Comparison of ENCODE assay signal across 26 mouse cellular contexts in the genomic region with DNA sequence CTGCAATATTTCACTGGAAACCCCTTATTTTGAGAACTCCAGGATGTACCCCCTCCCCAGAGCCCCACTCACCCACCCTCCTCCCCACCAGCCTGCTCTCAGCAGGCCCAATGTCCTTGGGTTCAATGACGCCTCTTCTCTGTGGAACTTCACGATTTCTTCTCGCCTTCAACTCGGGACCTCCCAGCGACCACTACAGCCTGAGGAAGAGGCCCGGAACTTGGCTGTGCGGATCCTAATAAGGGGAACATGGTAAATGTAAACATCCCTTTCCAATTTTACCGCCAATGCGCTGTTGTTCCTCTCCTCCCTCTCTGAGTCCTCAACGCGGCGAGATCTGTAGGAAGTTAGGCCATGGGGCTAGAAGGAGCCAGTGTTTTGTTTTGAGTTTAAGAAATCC. TPM values are rescaled to one million over a fixed set of nuclear protein-coding genes. Genes with fewer than 3 reads are reported as not detected.
DNase-seq lines count a peak whose midpoint lies in the region; ATAC-seq and TF ChIP-seq lines count a peak whose summit lies in the region.
"Had no signal": no experiment of that assay in that cellular context is flagged by ENCODE, and none has a peak within 500 bp of the region (broad histone marks: within the 10 kb centered on the region; RNA-seq: fewer than 3 reads in every experiment).

No protein-coding gene starts in this region.

- 4% methylated on average over 12 of the region's 12 CpGs for WGBS in intestine, embryonic 14.5 days
- 6% methylated on average over 12 of the region's 12 CpGs for WGBS in intestine, postnatal 0 days
- WGBS in midbrain, embryonic 10.5 days = 2% methylated on average over 12 of the region's 12 CpGs
- 2% methylated on average over 12 of the region's 12 CpGs for WGBS in midbrain, embryonic 15.5 days
- WGBS in limb, embryonic 15.5 days = 15% methylated on average over 12 of the region's 12 CpGs

- peak overlapping the region; percentile 27 for H3K9ac ChIP-seq in intestine, embryonic 14.5 days (ENCODE audit: low read length)
- H3K9ac ChIP-seq in intestine, postnatal 0 days (ENCODE audit: low read depth, low read length) = no peak overlapping the region
- H3K9ac ChIP-seq in midbrain, embryonic 15.5 days = no peak overlapping the region
- peak overlapping the region; percentile 71 for H3K9ac ChIP-seq in limb, embryonic 15.5 days
- H3K9ac ChIP-seq: forebrain, embryonic 15.5 days; heart, embryonic 12.5 days had no signal

- ATAC-seq in intestine, embryonic 14.5 days (replicated peaks; ENCODE audit: low FRiP score, low TSS enrichment, low read depth) = no peak
- ATAC-seq in intestine, postnatal 0 days = no peak
- ATAC-seq in midbrain, embryonic 15.5 days (replicated peaks) = no peak
- ATAC-seq in limb, embryonic 15.5 days (ENCODE audit: insufficient number of reproducible peaks, low FRiP score, low TSS enrichment, low read depth) = no peak
- ATAC-seq: forebrain, embryonic 15.5 days; hindbrain, postnatal 0 days had no signal

- H3K4me2 ChIP-seq in intestine, embryonic 14.5 days (ENCODE audit: low read length) = 0 out of 2 replicates have a peak overlapping the region, but pooled peaks have one; percentile 9
- no peak overlapping the region for H3K4me2 ChIP-seq in intestine, postnatal 0 days (replicated peaks; ENCODE audit: low read depth)
- no peak overlapping the region for H3K4me2 ChIP-seq in midbrain, embryonic 15.5 days
- H3K4me2 ChIP-seq in limb, embryonic 15.5 days = peak overlapping the region; percentile 65
- H3K4me2 ChIP-seq: forebrain, embryonic 15.5 days; heart, embryonic 12.5 days had no signal

- no peaks in the 10 kb centered on the region for H3K36me3 ChIP-seq in intestine, embryonic 14.5 days (ENCODE audit: control insufficient read depth, insufficient read depth, low read length)
- no peaks in the 10 kb centered on the region for H3K36me3 ChIP-seq in intestine, postnatal 0 days (ENCODE audit: control insufficient read depth, insufficient read depth)
- no peaks in the 10 kb centered on the region for H3K36me3 ChIP-seq in midbrain, embryonic 10.5 days
- no peaks in the 10 kb centered on the region for H3K36me3 ChIP-seq in midbrain, embryonic 15.5 days (replicated peaks)
- no peaks in the 10 kb centered on the region for H3K36me3 ChIP-seq in limb, embryonic 15.5 days
- H3K36me3 ChIP-seq: forebrain, embryonic 15.5 days; heart, embryonic 12.5 days had no signal

- H3K9me3 ChIP-seq in intestine, embryonic 14.5 days (ENCODE audit: control insufficient read depth, low read length) = no peaks in the 10 kb centered on the region
- H3K9me3 ChIP-seq in intestine, postnatal 0 days (ENCODE audit: control insufficient read depth) = no peaks in the 10 kb centered on the region
- H3K9me3 ChIP-seq in midbrain, embryonic 10.5 days (replicated peaks) = no peaks in the 10 kb centered on the region
- H3K9me3 ChIP-seq in midbrain, embryonic 15.5 days = no peaks in the 10 kb centered on the region
- H3K9me3 ChIP-seq in limb, embryonic 15.5 days = no peaks in the 10 kb centered on the region
- H3K9me3 ChIP-seq: forebrain, embryonic 15.5 days; heart, embryonic 12.5 days had no signal

- no peaks in the 10 kb centered on the region; the same call in 1 of the 2 replicates for H3K4me1 ChIP-seq in intestine, embryonic 14.5 days (replicated peaks; ENCODE audit: control insufficient read depth, insufficient read depth, low read length)
- no peaks in the 10 kb centered on the region for H3K4me1 ChIP-seq in intestine, postnatal 0 days (replicated peaks; ENCODE audit: control insufficient read depth, insufficient read depth, low read length)
- peaks cover 14% of the 10 kb centered on the region for H3K4me1 ChIP-seq in midbrain, embryonic 10.5 days
- H3K4me1 ChIP-seq in midbrain, embryonic 15.5 days = peaks cover 10% of the 10 kb centered on the region; the same call in 1 of the 2 replicates
- peaks cover 26% of the 10 kb centered on the region for H3K4me1 ChIP-seq in limb, embryonic 15.5 days

- TF ChIP-seq CTCF in intestine, postnatal 0 days (IDR thresholded peaks at IDR 0.05; ENCODE audit: low read depth) = no peak

- peaks cover 100% of the 10 kb centered on the region for H3K27me3 ChIP-seq in intestine, embryonic 14.5 days (replicated peaks; ENCODE audit: control insufficient read depth, insufficient read depth, low read length)
- H3K27me3 ChIP-seq in intestine, postnatal 0 days (replicated peaks; ENCODE audit: control insufficient read depth, insufficient read depth, low read length) = peaks cover 99% of the 10 kb centered on the region
- H3K27me3 ChIP-seq in midbrain, embryonic 10.5 days (ENCODE audit: low read depth, poor library complexity, severe bottlenecking) = peaks cover 100% of the 10 kb centered on the region
- peaks cover 94% of the 10 kb centered on the region for H3K27me3 ChIP-seq in midbrain, embryonic 15.5 days (replicated peaks)
- peaks cover 79% of the 10 kb centered on the region for H3K27me3 ChIP-seq in limb, embryonic 15.5 days
- H3K27me3 ChIP-seq: CH12.LX had no signal

- H3K27ac ChIP-seq in intestine, embryonic 14.5 days (ENCODE audit: low read depth) = 0 out of 2 replicates have a peak overlapping the region, but pooled peaks have one; percentile 33
- H3K27ac ChIP-seq in intestine, postnatal 0 days (ENCODE audit: low read depth, low read length) = no peak overlapping the region
- no peak overlapping the region for H3K27ac ChIP-seq in midbrain, embryonic 10.5 days (replicated peaks)
- no peak overlapping the region for H3K27ac ChIP-seq in midbrain, embryonic 15.5 days
- peak overlapping the region; percentile 94 for H3K27ac ChIP-seq in limb, embryonic 15.5 days
- H3K27ac ChIP-seq: forebrain, embryonic 15.5 days; hindbrain, postnatal 0 days; macrophage had no signal

- H3K4me3 ChIP-seq in intestine, embryonic 14.5 days (ENCODE audit: low read depth, low read length) = peak overlapping the region; percentile 30
- H3K4me3 ChIP-seq in intestine, postnatal 0 days (ENCODE audit: low read depth, low read length) = no peak overlapping the region
- H3K4me3 ChIP-seq in midbrain, embryonic 10.5 days = no peak overlapping the region
- no peak overlapping the region for H3K4me3 ChIP-seq in midbrain, embryonic 15.5 days
- peak overlapping the region; percentile 60 for H3K4me3 ChIP-seq in limb, embryonic 15.5 days
- H3K4me3 ChIP-seq: erythroblast, embryonic 14.5 days; forebrain, embryonic 15.5 days; heart, embryonic 12.5 days had no signal

- peak; percentile 62 for DNase-seq in intestine, embryonic 14.5 days (ENCODE audit: low spot score)
- DNase-seq in midbrain, embryonic 10.5 days (ENCODE audit: low spot score) = peak; percentile 40
- no peak for DNase-seq in adrenal gland, postnatal 14 days
- no peak for DNase-seq in ovary, postnatal 36 days (ENCODE audit: low spot score)
- no peak for DNase-seq in heart, adult 18-20 months
- DNase-seq: adrenal gland, adult 8-10 months; cerebellum, adult 11-12 months; cerebellum, postnatal 36 days; heart, postnatal 36 days; layer of hippocampus, postnatal 36 days; left cerebral cortex, postnatal 4 days; lung, adult 18-20 months; midbrain, embryonic 14.5 days; thymus, postnatal 4 days had no signal

RNA-seq across cellular contexts. Expression of a gene that starts 4.7 kb away (rescaled TPM):
- 3.6 and 4.2 TPM in 2 replicates for polyA plus RNA-seq in intestine, embryonic 14.5 days (2014; fragmentation: Nextera tagmentation; extraction: Ambion mirVana)
- polyA plus RNA-seq in intestine, postnatal 0 days (2015; fragmentation: Nextera tagmentation; extraction: Ambion mirVana) = 0.64 TPM in 1 of 2 replicates, not detected in the other
- polyA plus RNA-seq in midbrain, embryonic 10.5 days (2016; fragmentation: Nextera tagmentation; extraction: Ambion mirVana) = not detected in 2 replicates
- not detected in 2 replicates for polyA plus RNA-seq in midbrain, embryonic 15.5 days (2015; fragmentation: Nextera tagmentation; extraction: Ambion mirVana)
- 7.1 and 10.3 TPM in 2 replicates for polyA plus RNA-seq in limb, embryonic 15.5 days (2015; fragmentation: Nextera tagmentation; extraction: Ambion mirVana)
- total RNA-seq in adrenal gland, postnatal 14 days (2021) = not detected in 2 replicates
- not detected for total RNA-seq in heart, adult 18-20 months (2021)
- total RNA-seq: adrenal gland, adult 8-10 months; CH12.LX; heart, postnatal 36 days; hindbrain, postnatal 0 days; layer of hippocampus, postnatal 36 days; left cerebral cortex, postnatal 4 days; neutrophil, adult 5-6 weeks had no signal
- polyA plus RNA-seq: brain, embryonic 14.5 days; erythroblast, embryonic 14.5 days; forebrain, embryonic 15.5 days; heart, embryonic 12.5 days; hindbrain, postnatal 0 days; large intestine, adult 2 months; macrophage; midbrain, embryonic 14.5 days had no signal

RNA-seq across cellular contexts. Expression of a gene that starts 7.6 kb away (rescaled TPM):
- polyA plus RNA-seq in intestine, embryonic 14.5 days (2014; fragmentation: Nextera tagmentation; extraction: Ambion mirVana) = 7.8 and 13.7 TPM in 2 replicates
- polyA plus RNA-seq in intestine, postnatal 0 days (2015; fragmentation: Nextera tagmentation; extraction: Ambion mirVana) = 0.10 and 1.6 TPM in 2 replicates
- not detected in 2 replicates for polyA plus RNA-seq in midbrain, embryonic 10.5 days (2016; fragmentation: Nextera tagmentation; extraction: Ambion mirVana)
- polyA plus RNA-seq in midbrain, embryonic 15.5 days (2015; fragmentation: Nextera tagmentation; extraction: Ambion mirVana) = not detected in 2 replicates
- polyA plus RNA-seq in limb, embryonic 15.5 days (2015; fragmentation: Nextera tagmentation; extraction: Ambion mirVana) = 12.4 and 14.5 TPM in 2 replicates
- total RNA-seq in adrenal gland, postnatal 14 days (2021) = 0.71 TPM in 1 of 2 replicates, not detected in the other
- total RNA-seq in heart, adult 18-20 months (2021) = not detected
- total RNA-seq: adrenal gland, adult 8-10 months; CH12.LX; hindbrain, postnatal 0 days; layer of hippocampus, postnatal 36 days; left cerebral cortex, postnatal 4 days; neutrophil, adult 5-6 weeks had no signal
- polyA plus RNA-seq: erythroblast, embryonic 14.5 days; forebrain, embryonic 15.5 days; heart, embryonic 12.5 days; hindbrain, postnatal 0 days; large intestine, adult 2 months; macrophage; midbrain, embryonic 14.5 days had no signal

RNA-seq across cellular contexts. Expression of a gene that starts 9.3 kb away (rescaled TPM):
- polyA plus RNA-seq in intestine, embryonic 14.5 days (2014; fragmentation: Nextera tagmentation; extraction: Ambion mirVana) = 0.24 and 0.34 TPM in 2 replicates
- polyA plus RNA-seq in intestine, postnatal 0 days (2015; fragmentation: Nextera tagmentation; extraction: Ambion mirVana) = 0.12 TPM in 1 of 2 replicates, not detected in the other
- not detected in 2 replicates for polyA plus RNA-seq in midbrain, embryonic 10.5 days (2016; fragmentation: Nextera tagmentation; extraction: Ambion mirVana)
- polyA plus RNA-seq in midbrain, embryonic 15.5 days (2015; fragmentation: Nextera tagmentation; extraction: Ambion mirVana) = not detected in 2 replicates
- 27.0 and 30.6 TPM in 2 replicates for polyA plus RNA-seq in limb, embryonic 15.5 days (2015; fragmentation: Nextera tagmentation; extraction: Ambion mirVana)
- total RNA-seq in adrenal gland, postnatal 14 days (2021) = not detected in 2 replicates
- total RNA-seq in heart, adult 18-20 months (2021) = not detected
- total RNA-seq: adrenal gland, adult 8-10 months; CH12.LX; heart, postnatal 36 days; hindbrain, postnatal 0 days; layer of hippocampus, postnatal 36 days; left cerebral cortex, postnatal 4 days; neutrophil, adult 5-6 weeks had no signal
- polyA plus RNA-seq: brain, embryonic 14.5 days; erythroblast, embryonic 14.5 days; forebrain, embryonic 15.5 days; hindbrain, postnatal 0 days; large intestine, adult 2 months; macrophage; midbrain, embryonic 14.5 days had no signal

RNA-seq across cellular contexts. Expression of a gene that starts 13.4 kb away (rescaled TPM):
- polyA plus RNA-seq in intestine, embryonic 14.5 days (2014; fragmentation: Nextera tagmentation; extraction: Ambion mirVana) = 3.9 and 6.8 TPM in 2 replicates
- polyA plus RNA-seq in intestine, postnatal 0 days (2015; fragmentation: Nextera tagmentation; extraction: Ambion mirVana) = 0.64 and 1.6 TPM in 2 replicates
- not detected in 2 replicates for polyA plus RNA-seq in midbrain, embryonic 10.5 days (2016; fragmentation: Nextera tagmentation; extraction: Ambion mirVana)
- not detected in 2 replicates for polyA plus RNA-seq in midbrain, embryonic 15.5 days (2015; fragmentation: Nextera tagmentation; extraction: Ambion mirVana)
- polyA plus RNA-seq in limb, embryonic 15.5 days (2015; fragmentation: Nextera tagmentation; extraction: Ambion mirVana) = 7.1 TPM in 2 replicates
- total RNA-seq in adrenal gland, postnatal 14 days (2021) = 3.8 and 5.8 TPM in 2 replicates
- total RNA-seq in heart, adult 18-20 months (2021) = under 1 TPM; 0.15 to 0.44 TPM
- total RNA-seq: CH12.LX; hindbrain, postnatal 0 days; layer of hippocampus, postnatal 36 days; left cerebral cortex, postnatal 4 days; neutrophil, adult 5-6 weeks had no signal
- polyA plus RNA-seq: erythroblast, embryonic 14.5 days; forebrain, embryonic 15.5 days; hindbrain, postnatal 0 days; macrophage; midbrain, embryonic 14.5 days had no signal

RNA-seq across cellular contexts. Expression of a gene that starts 16.0 kb away (rescaled TPM):
- not detected in 2 replicates for polyA plus RNA-seq in intestine, embryonic 14.5 days (2014; fragmentation: Nextera tagmentation; extraction: Ambion mirVana)
- polyA plus RNA-seq in intestine, postnatal 0 days (2015; fragmentation: Nextera tagmentation; extraction: Ambion mirVana) = not detected in 2 replicates
- 0.05 TPM in 1 of 2 replicates, not detected in the other for polyA plus RNA-seq in midbrain, embryonic 10.5 days (2016; fragmentation: Nextera tagmentation; extraction: Ambion mirVana)
- 0.06 TPM in 1 of 2 replicates, not detected in the other for polyA plus RNA-seq in midbrain, embryonic 15.5 days (2015; fragmentation: Nextera tagmentation; extraction: Ambion mirVana)
- 20.8 and 32.3 TPM in 2 replicates for polyA plus RNA-seq in limb, embryonic 15.5 days (2015; fragmentation: Nextera tagmentation; extraction: Ambion mirVana)
- total RNA-seq in adrenal gland, postnatal 14 days (2021) = not detected in 2 replicates
- total RNA-seq in heart, adult 18-20 months (2021) = not detected
- total RNA-seq: adrenal gland, adult 8-10 months; CH12.LX; heart, postnatal 36 days; layer of hippocampus, postnatal 36 days; left cerebral cortex, postnatal 4 days; neutrophil, adult 5-6 weeks had no signal
- polyA plus RNA-seq: erythroblast, embryonic 14.5 days; forebrain, embryonic 15.5 days; hindbrain, postnatal 0 days; large intestine, adult 2 months; macrophage had no signal

Comparison
In these comparisons a context has a peak if more than half of its experiments do, and no peak if none do; other contexts are left out.
1. H3K27ac ChIP-seq: peak in intestine, embryonic 14.5 days (single experiment) and limb, embryonic 15.5 days (single experiment); none in intestine, postnatal 0 days (single experiment), midbrain, embryonic 10.5 days (single experiment) and midbrain, embryonic 15.5 days (single experiment).
2. H3K4me2 ChIP-seq: peak in intestine, embryonic 14.5 days (single experiment) and limb, embryonic 15.5 days (single experiment); none in intestine, postnatal 0 days (single experiment) and midbrain, embryonic 15.5 days (single experiment).
3. H3K4me3 ChIP-seq: peak in intestine, embryonic 14.5 days (single experiment) and limb, embryonic 15.5 days (single experiment); none in intestine, postnatal 0 days (single experiment), midbrain, embryonic 10.5 days (single experiment) and midbrain, embryonic 15.5 days (single experiment).
4. H3K9ac ChIP-seq: peak in intestine, embryonic 14.5 days (single experiment) and limb, embryonic 15.5 days (single experiment); none in intestine, postnatal 0 days (single experiment) and midbrain, embryonic 15.5 days (single experiment).
5. DNase-seq: peak in intestine, embryonic 14.5 days (single experiment) and midbrain, embryonic 10.5 days (single experiment); none in adrenal gland, postnatal 14 days (single experiment), ovary, postnatal 36 days (single experiment) and heart, adult 18-20 months (0 of 2).
6. RNA of a gene that starts 9.3 kb away (polyA plus RNA-seq): 27.0 to 30.6 TPM in limb, embryonic 15.5 days; 0.24 to 0.34 TPM in intestine, embryonic 14.5 days, 0.12 TPM in intestine, postnatal 0 days, not detected in midbrain, embryonic 15.5 days and not detected in midbrain, embryonic 10.5 days; every median in the first group is over 10 times any median in the second.